Mouse (Mus musculus) megakaryocyte, embryonic 14.5 days (primary cell): Measurements from ENCODE around the gene Polrmt. TPM values are rescaled to one million over a fixed set of nuclear protein-coding genes. Genes with fewer than 3 reads are reported as not detected.
A peak's percentile ranks its signal among the peaks of the same experiment; 100 is the strongest.

Source experiments
- H3K27me3 ChIP-seq: replicated peaks from 2 replicates; pipeline ENCODE3; 2012; ENCODE audit warnings: inconsistent platforms
- H3K36me3 ChIP-seq: replicated peaks from 2 replicates; pipeline ENCODE3; 2012; ENCODE audit warnings: low read length, inconsistent platforms, mixed read lengths
- H3K4me1 ChIP-seq: 2 replicates; pipeline ENCODE4 v1.6.1; 2012; ENCODE audit warnings: inconsistent platforms
- H3K4me3 ChIP-seq: replicated peaks from 2 replicates; pipeline ENCODE3; 2012; ENCODE audit warnings: moderate library complexity, mild to moderate bottlenecking, inconsistent platforms
- H3K9me3 ChIP-seq: 2 replicates; pipeline ENCODE4 v1.6.1; 2012; ENCODE audit warnings: inconsistent platforms
- FLI1 ChIP-seq: IDR thresholded peaks from 2 replicates; pipeline ENCODE4 v1.6.1; 2012; ENCODE audit warnings: low read length, inconsistent platforms, mixed read lengths
- GATA1 ChIP-seq: IDR thresholded peaks from 3 replicates; pipeline ENCODE4 v1.6.1; 2012; ENCODE audit warnings: mixed read lengths, low read length, inconsistent platforms, borderline replicate concordance
- polyA plus RNA-seq: library from polyadenylated mRNA; stranded (reverse); fragments of >175 nt; gene quantifications from 2 replicates; pipeline ENCODE4 v1.2.3, GENCODE M21; 2012; ENCODE audit warnings: low replicate concordance; ENCODE audit not compliant: insufficient read depth

Polrmt gene
- polyA plus RNA-seq: 11.1 and 25.3 TPM in 2 replicates

DNA sequence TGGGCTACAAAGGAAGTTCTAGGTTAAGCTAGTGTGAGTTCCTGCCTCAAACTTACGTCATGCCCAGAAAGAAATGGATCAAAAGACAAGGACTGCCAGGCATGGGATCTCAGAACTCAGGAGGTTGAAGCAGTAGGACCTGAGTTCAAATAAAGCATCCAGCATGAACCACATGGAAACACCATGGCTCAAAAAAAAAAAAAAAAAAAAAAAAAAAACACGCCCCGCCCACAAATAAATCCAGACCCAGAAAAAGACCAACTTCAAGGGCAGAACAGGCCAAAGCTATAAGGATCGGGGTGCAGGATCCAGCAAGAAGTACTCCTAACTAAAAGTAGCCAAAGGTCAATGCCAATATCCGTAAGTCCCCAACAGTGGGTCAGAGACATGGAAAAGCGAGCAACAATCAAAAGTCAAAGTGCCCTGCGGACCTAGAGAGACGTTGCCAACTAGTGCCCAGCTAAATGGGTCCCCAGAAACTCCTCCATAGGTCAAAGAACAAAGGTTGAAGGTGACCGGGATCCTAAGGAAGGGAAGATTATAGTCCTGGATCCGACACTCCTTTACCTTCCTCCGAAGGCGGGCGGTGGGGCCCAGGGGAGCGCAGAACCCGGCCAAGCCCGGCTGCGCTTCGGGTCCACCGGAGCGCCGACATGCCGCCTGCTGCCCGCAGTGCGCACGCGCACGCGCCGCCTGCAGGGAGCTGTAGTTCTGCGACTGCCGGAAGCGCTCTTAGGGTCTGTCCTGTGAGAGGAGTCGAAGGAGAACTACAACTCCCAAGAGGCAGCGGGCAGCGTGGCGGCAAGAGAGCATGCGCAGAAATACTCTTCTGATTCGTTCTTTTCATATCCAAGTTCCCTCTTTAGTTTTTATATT lies at the start of gene Polrmt:
Gene Polrmt (minus strand): TSS at position 684 of the 876 bp plus-strand sequence.
- peaks cover 2% of the 10 kb centered on the region for H3K27me3 ChIP-seq
- H3K4me1 ChIP-seq: peaks cover 35% of the 10 kb centered on the region
- TF ChIP-seq FLI1 (no peak), GATA1 (no peak)
- peaks cover 33% of the 10 kb centered on the region for H3K36me3 ChIP-seq
- H3K4me3 ChIP-seq: peak within 1 kb of the TSS; percentile 90
- H3K9me3 ChIP-seq: no peaks in the 10 kb centered on the region

DNA sequence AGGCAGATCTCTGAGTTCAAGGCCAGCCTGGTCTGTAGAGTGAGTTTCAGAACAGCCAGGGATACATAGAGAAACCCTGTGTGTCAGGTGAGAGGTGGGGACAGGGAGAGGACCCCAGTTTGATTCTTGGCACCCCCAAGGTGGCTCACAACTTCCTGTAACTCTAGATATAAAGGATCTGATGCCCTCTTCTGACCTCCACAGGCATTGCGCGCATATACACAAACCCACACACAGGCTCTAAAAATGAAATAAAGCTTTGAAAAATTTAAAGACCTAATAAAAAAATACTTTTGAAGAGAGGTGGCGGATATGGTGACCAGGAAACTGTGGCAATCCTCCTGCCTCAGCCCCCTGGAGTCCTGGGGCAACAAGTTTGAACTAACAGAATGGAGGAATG lies 49.5 kb upstream of the Polrmt start:
- no peak overlapping the region for H3K4me3 ChIP-seq
- H3K36me3 ChIP-seq: no peaks in the 10 kb centered on the region
- H3K27me3 ChIP-seq: peaks cover 17% of the 10 kb centered on the region
- H3K9me3 ChIP-seq: peaks cover 2% of the 10 kb centered on the region; the same call in 1 of the 2 replicates
- TF ChIP-seq FLI1 (no peak), GATA1 (no peak)
- peaks cover 65% of the 10 kb centered on the region for H3K4me1 ChIP-seq

DNA sequence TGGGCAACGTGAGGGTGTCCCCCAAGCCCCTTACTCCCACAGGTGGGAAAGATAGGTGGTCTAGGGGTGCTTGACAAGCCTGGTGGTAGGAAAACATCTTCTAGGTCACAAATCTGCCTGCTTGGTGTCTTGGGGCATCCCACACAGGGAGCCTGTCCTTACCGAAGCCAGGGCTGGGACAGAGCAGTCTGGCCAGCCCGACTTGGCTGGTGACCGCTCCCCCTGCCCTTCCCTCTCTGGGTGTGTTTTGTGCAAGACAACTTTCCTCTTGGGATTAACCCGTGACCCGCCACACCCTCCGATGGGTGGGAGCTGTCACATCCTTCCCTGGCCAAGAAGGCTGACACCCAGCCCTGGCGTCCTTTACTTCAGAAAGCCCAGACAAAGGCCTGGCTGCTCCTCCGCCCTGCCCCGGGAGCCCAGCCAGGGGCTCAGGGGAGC lies 48.1 kb upstream of the Polrmt start:
- H3K9me3 ChIP-seq: peaks cover 2% of the 10 kb centered on the region; the same call in 1 of the 2 replicates
- peaks cover 23% of the 10 kb centered on the region for H3K27me3 ChIP-seq
- peak overlapping the region; percentile 93 for H3K4me3 ChIP-seq
- peaks cover 68% of the 10 kb centered on the region for H3K4me1 ChIP-seq
- TF ChIP-seq GATA1 (no peak), FLI1 (no peak)
- no peaks in the 10 kb centered on the region for H3K36me3 ChIP-seq

DNA sequence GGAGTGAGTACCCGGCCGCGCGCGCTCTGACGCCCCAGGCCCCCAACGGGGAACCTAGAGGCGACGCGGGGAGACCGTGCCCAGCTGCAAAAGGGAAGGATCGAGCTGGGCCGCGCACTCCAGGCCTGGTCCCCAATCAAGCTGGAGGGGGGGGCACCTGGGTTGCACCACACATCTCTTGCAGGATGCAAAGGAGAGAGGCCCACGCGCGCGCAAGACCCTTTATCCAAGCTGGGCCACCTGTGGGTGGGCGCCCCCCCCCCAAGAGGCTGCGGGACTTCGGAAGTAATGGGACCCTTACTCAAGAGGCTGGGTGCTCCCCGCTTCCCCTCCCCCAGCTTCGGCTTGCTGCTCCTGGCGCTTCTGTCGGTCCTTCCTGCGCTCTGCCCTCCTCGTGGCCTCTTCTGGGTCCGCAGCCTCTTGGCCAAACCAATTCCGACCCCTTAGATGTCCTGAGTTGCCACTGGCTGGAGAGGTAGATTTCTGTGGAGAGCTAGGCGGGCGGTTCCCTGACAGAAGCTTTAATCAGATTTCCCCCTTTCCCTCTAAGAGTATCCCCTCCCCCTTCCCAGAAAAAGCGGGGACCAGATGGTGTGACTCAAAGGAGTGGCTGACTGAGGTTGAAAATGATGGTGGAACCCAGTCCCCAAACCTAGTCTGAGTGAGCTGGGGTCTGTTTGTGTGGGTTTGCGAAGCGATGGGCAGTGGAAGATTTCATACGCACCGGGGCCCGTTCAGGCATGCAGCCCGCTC lies 47.5 kb upstream of the Polrmt start:
- no peak for TF ChIP-seq FLI1
- TF ChIP-seq GATA1: no peak
- peaks cover 63% of the 10 kb centered on the region for H3K4me1 ChIP-seq
- peaks cover 2% of the 10 kb centered on the region; the same call in 1 of the 2 replicates for H3K9me3 ChIP-seq
- H3K36me3 ChIP-seq: no peaks in the 10 kb centered on the region
- H3K27me3 ChIP-seq: peaks cover 26% of the 10 kb centered on the region
- peak overlapping the region; percentile 93 for H3K4me3 ChIP-seq

DNA sequence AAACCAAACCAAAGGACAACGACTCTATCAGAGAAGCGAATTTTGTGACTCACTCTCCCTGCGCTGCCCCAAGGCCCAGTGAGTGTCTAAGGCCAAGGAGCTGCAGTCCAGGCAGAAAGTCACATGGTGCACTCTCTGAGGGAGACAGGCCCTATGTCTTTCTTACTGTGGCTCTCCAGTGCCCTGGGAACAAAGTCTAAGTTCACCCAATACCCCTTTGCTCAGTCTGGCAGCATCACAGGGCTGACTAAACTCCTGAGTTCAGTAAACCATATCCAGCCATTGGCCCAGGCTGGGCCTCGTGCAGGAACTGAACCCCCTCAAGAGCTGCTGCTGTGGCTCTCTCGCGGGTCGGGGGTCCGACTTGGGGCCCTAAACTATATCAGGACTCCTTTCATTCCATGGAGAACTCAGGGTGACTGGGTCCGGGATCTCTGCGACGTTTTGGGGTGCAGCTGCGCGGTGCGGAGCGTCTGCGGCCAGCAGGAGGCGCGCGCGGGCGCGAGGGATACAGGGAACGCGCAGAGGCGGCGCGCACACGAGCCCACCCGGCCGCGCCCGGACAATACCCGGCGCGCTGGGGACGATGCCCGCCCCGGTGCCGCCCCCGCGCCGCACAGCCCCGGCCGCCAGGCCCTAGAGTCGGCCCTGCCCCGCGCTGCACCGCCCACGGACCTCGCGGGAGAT lies 46.8 kb upstream of the Polrmt start, which contains the start of gene Palm:
Gene Palm (plus strand): TSS at position 522 of the 687 bp plus-strand sequence.
- no peak for TF ChIP-seq FLI1
- no peak for TF ChIP-seq GATA1
- H3K27me3 ChIP-seq: peaks cover 26% of the 10 kb centered on the region
- peaks cover 2% of the 10 kb centered on the region; the same call in 1 of the 2 replicates for H3K9me3 ChIP-seq
- no peaks in the 10 kb centered on the region for H3K36me3 ChIP-seq
- H3K4me3 ChIP-seq: peak within 1 kb of the TSS; percentile 93
- H3K4me1 ChIP-seq: peaks cover 61% of the 10 kb centered on the region

DNA sequence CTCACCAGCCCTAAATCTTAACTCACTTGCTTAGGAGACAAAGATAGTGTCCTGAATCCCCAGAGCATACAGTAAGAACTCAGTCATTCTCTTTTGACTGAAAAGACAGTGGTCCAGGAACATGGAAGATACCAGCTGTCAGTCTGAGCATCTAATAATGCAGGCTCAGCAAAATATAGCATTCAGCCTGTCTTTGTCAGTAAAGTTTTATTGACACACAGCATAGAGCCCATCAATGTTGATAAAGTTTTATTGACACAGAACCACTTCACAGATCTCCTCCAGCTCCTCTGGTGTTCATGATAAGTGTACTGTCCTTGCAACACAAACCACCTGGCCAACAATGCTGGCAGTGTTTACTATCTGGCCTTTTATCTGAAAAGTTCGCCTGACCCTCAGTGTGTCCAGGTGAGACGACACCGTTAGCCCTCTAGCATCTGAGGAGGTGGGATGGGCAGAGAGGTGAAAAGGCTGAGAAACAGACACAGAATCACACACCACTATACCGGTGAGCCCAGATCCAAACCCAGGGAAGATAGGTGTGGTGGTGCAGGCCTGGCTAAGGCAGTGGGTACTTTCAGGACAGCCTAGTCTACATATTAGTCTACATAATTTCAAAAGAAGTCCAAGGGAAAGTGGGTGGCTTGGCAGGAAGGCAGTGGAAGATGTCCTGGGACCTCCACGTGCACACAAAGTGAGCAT lies 46.1 kb upstream of the Polrmt start:
- Histone ChIP-seq H3K36me3 (no peaks in the 10 kb centered on the region), H3K27me3 (peaks cover 26% of the 10 kb centered on the region), H3K4me3 (peak overlapping the region; percentile 93), H3K4me1 (peaks cover 56% of the 10 kb centered on the region), H3K9me3 (peaks cover 2% of the 10 kb centered on the region; the same call in 1 of the 2 replicates)
- TF ChIP-seq GATA1 (no peak), FLI1 (no peak)

DNA sequence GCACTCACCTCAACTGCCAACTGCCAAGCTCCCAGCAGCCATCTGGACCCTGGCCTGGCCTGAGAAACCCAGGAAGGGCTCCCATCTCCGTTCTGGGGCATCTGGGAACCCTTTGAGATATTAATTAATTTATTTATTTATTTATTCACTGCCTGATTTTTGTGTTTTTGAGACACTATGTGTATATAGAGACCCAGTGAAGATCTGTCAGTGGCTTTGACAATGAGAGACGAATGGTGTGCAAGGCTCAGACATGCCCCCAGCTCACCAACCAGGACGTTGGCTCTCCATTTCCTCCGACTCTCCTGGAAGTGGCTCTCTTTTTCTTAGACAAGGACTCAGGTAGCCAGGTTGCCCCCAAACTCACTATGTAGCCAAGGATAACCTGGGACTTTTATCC lies 44.5 kb upstream of the Polrmt start, which contains the start of gene Prss57:
Gene Prss57 (minus strand): TSS at position 101 of the 400 bp plus-strand sequence.
- H3K27me3 ChIP-seq: peaks cover 30% of the 10 kb centered on the region
- no peak within 1 kb of the TSS for H3K4me3 ChIP-seq
- peaks cover 46% of the 10 kb centered on the region for H3K4me1 ChIP-seq

DNA sequence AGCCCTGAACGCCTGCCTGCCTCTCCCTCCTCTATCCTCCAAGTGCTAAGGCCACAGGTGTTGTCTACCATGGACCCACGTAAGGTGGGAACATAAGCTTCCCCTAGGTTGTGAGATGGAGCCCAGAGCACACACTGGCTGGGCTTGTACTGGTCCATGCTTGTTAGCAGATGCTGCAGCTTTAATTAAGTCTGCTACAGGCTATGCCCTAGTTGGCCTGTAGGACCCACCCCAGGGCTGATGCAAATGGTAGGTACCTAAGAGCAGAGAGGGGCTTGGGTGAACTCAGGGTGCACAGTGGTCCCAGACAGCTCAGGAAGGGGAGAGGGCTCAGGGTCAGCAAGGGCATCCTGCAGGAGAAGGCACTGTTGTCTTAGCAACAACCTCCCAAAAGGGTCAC lies 43.2 kb upstream of the Polrmt start:
- Histone ChIP-seq H3K9me3 (no peaks in the 10 kb centered on the region), H3K4me3 (no peak overlapping the region), H3K27me3 (peaks cover 31% of the 10 kb centered on the region), H3K36me3 (no peaks in the 10 kb centered on the region), H3K4me1 (peaks cover 40% of the 10 kb centered on the region)
- TF ChIP-seq FLI1 (no peak), GATA1 (no peak)

More for the DNA sequence above, 44.5 kb upstream of the Polrmt start, which contains the start of gene Prss57:
- TF ChIP-seq GATA1 (no peak), FLI1 (no peak)
- H3K9me3 ChIP-seq: peaks cover 2% of the 10 kb centered on the region; the same call in 1 of the 2 replicates
- H3K36me3 ChIP-seq: no peaks in the 10 kb centered on the region
